Mouse (Mus musculus) Muller cell, postnatal 12 days (primary cell): ENCODE measurements at regions not wholly inside any gene's neighbourhood (a gene's known extent, or its start where the extent isn't known, plus 50 kb on each side); places are given as distances from the start of the nearest gene placed in this dataset.

ENCODE experiments used
- DNase-seq: peaks from one replicate; pipeline ENCODE4 v3.0.0-alpha.2; 2015; ENCODE audit errors: inconsistent ontology term

GRCm38 (mm10) chr4:119018573-119018972 is 57.2 kb downstream of the Lao1 start:
- DNase-seq, result no peak

GRCm38 (mm10) chr4:119019013-119019781 is 57.8 kb downstream of the Lao1 start:
- peak; percentile 79 for DNase-seq

DNA sequence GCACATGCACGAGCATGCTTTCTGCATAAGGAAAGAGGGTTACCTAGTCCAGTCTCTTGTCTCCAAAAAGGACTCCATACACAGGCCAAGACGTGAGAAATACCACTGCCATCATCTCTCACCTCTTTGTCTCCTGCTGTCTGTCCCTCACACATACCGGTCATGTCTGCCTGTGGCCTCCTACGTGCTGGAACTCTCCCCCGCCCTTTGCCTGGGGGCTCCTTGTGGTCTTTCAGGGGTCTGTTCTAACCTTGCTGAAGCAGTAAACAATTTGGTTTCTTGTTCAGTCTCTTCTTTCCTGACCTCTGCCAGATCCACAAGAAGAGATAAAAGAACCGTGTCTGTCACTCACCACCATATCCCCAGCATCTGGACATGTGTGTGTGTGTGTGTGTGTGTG is 61.0 kb downstream of the Lao1 start:
- no peak for DNase-seq

DNA sequence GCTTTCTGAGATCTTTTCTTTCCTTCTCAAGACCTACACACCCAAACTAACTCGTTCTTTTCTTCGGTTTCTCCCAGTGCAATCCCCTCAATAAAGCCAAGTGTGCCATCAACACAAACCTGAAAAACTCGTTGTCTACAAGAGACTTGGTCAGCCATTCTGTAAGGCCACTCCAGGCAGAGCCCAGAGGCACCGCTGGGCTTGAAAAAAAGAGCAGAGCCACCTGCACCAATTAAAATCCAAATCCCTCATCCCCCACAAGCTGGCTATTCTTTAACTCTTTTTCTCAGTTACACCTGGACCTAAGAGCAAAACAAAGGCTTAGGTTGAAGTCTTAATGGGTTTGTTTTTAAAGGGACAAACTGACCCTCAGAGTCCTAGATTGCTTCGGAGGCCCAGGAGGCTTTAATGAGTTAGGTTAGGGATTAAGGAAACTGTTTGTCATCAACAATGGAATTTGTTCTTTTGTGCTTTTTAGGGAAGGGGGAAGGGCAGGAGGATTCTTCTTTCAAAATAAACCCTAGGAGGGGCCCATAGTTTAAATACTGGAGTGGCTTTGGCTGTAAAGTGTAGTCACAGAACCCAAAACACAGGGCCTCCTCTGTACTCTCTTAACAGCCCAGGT is 65.0 kb downstream of the Lao1 start:
- no peak for DNase-seq

GRCm38 (mm10) chr4:119028208-119028821 is 66.9 kb downstream of the Lao1 start:
- no peak for DNase-seq

DNA sequence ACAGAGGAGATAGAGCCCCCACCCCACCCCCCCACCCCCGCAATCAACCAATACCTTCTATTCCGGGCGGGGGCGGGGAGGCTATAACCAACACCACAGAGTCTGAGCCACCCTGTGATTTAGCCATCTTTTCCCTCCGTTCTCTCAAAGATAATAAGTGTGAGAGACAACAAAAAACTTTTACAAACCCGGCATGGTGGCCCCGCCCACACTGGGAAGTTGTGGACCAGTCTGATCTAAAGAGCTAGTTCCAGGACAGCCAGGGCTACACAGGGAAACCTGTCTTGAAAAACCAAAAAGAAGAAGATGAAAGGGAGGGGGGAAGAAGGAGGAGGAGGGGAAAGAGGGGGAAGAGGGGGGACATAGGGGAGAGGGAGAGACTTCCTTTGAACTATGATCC is 67.7 kb downstream of the Lao1 start:
- no peak for DNase-seq

- peak; percentile 82 for DNase-seq
These were observed 68.4 kb downstream of the Lao1 start for GRCm38 (mm10) chr4:119029735-119030134.

GRCm38 (mm10) chr4:119030865-119031264 is 69.5 kb downstream of the Lao1 start:
- no peak for DNase-seq

GRCm38 (mm10) chr4:119033006-119033405 is 71.6 kb downstream of the Lao1 start:
- no peak for DNase-seq

GRCm38 (mm10) chr4:119036582-119036981 is 71.9 kb upstream of the Slc2a1 start:
- DNase-seq, result no peak

DNA sequence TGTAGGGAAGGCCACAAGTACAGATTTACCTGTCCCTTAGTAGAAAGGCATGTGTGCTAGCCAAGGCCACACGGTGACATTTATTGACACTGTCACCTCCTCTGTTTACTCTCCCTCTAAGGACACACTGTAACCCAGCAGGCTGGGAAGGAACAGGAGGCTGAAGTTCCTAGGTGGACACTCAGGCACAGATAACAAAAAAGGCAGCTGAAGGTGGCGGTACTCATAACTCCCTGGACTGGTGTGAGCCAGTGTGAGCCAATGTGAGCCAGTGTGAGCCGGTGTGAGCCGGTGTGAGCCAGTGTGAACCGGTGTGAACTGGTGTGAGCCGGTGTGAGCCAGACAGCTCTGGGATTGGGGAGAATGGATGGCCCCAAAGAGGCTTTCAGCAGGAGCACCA is 68.5 kb upstream of the Slc2a1 start:
- no peak for DNase-seq

GRCm38 (mm10) chr4:119041616-119042015 is 66.9 kb upstream of the Slc2a1 start:
- no peak for DNase-seq

DNA sequence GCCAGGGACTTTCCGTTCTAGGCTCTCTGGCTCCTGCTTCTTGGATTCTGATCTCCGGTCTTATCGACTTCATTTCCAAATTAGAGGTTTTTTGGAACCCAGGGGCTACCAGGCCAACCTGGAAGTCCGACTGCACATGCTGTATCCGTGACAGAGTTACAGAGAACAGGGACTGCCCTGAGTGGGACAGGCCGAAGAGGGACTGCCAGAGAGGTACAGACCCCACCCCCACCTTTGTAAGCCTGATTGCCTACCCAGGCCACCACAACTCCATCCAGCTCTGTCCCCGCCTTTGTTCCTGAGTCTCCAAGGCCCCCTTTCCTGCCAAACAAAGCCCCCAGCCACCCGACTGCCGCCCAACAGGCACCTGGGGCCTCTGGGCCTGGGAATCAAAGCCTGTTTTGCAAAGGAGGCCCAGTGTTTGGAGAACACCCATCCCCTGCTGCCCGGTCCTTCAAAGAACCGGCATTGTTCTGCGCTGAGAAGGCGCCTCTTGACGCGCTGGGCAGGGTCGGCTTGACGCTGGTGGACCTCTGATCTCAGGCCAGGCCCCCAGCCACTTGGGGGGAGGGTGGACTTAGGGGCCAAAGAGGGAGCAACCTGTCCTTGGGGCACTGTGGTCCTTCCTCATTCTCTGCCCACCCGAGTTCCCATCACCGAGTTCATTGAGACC is 64.4 kb upstream of the Slc2a1 start:
- DNase-seq, result no peak

GRCm38 (mm10) chr4:119044836-119045235 is 63.7 kb upstream of the Slc2a1 start:
- peak; percentile 79 for DNase-seq

GRCm38 (mm10) chr4:119050867-119051353 is 57.6 kb upstream of the Slc2a1 start:
- DNase-seq, result no peak

GRCm38 (mm10) chr4:119052537-119052936 is 56.0 kb upstream of the Slc2a1 start:
- no peak for DNase-seq

- no peak for DNase-seq
These were observed 55.3 kb upstream of the Slc2a1 start for GRCm38 (mm10) chr4:119053241-119053640.

GRCm38 (mm10) chr4:119053680-119054079 is 54.8 kb upstream of the Slc2a1 start:
- no peak for DNase-seq

DNA sequence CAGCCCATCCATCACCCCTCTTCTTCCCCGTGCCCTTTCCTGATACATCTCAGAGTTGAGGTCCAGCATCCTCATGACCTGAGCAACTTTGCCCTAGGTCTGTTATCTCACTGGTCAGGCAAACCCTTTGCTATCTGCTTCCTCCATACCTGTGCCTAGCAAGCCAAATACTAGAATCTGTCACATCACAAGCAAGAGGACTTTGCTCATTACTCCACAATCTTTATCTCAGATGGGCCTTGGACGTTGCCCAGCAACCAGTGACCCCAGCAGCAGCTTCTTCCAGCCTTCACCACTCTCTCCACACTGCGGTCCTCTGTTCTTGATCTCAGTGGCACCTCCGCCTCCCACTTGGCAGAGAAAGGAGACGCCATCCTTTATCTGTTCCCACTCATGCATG is 54.4 kb upstream of the Slc2a1 start:
- no peak for DNase-seq

DNA sequence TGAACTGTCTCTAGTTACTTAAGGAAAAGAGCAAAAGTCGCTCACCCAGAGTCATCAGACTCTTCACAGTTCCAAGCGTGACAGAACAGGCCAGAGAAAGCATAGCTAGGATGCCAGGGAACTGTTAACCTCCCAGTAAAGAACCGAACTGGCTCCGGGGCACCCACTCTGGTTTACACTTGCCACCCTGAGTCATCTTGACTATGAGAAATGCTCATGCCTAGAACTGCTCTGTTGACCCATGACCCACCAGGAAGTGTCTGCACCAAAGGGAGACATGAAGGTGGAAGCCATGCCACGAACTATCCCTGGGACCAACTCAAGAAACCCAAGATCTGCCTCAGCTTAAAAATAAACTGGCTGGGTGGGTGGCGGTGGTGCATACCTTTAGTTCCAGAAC is 51.3 kb upstream of the Slc2a1 start:
- no peak for DNase-seq

DNA sequence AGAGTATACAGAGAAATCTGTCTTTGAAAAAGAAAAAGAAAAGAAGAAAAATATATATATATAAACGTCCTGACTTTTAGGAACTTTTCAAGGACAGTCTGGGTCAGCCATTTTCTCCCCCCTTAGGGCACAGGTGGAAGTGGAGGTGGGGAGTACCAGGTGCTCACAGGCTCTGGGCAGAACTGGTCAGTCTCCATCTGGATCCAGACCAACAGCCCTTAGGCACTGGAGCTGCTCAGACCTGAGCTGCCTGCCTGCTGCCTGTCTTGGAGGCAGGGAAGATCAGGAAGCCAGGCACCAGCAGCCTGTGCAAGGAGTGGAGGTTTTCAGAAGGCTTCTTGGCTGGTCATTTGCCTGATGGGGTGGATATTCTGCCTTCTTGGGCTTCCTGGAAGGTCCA is 50.7 kb upstream of the Slc2a1 start:
- DNase-seq, result no peak
